Mouse (Mus musculus): ENCODE measurements at regions not wholly inside any gene's neighbourhood (a gene's known extent, or its start where the extent isn't known, plus 50 kb on each side); places are given as distances from the start of the nearest gene placed in this dataset.

DNA sequence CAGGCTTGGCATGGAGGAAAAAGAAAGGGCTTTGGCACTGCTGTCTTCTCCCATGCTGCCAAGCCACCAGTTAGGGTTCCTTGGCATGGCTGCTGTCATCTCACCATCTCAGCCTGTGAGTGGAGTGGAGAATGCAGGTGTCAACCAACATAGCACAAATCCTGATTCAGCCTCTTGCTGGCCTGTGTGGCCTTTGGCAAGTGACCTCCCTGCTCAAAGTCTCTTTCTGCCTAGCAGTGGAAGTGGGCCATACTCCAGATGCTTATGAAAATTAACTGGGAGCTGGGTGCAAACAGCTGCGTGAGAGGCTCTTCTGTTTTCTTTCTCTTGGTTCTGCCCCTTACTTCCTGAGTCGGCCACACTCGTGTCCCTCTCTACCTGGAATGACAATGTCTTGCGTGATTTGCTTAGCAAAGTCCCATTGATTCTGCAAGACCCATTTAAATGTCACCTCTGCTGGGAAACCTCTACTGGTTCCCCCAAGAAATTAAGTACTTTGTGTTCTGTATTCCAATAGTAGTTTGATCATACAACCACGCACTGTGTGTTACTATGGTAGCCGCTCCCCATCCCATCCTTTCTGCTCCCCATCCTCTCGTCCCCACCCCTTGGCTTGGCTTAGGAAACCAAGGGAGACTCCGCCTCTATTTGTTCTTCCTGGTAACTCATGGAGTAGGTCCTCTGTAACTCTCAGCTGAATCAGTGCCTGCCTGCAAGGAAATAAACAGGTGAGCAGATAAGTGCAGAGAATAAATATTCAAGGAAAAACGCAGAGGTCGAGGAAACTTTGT, 84.9 kb upstream of the Bod1 start:
- TF ChIP-seq CTCF (IDR thresholded peaks at IDR 0.05; ENCODE audit: low read depth, low read length) (no peak), POLR2A (IDR thresholded peaks at IDR 0.05; ENCODE audit: extremely low read depth, insufficient read depth, low read length) (no peak)

Measured in liver, adult 2 months (tissue).